Mouse (Mus musculus): ENCODE measurements around the gene Hs6st1. TPM values are rescaled to one million over a fixed set of nuclear protein-coding genes. Genes with fewer than 3 reads are reported as not detected.

Gene Hs6st1
- total RNA-seq, 1 experiment, result 46.3 TPM

DNA sequence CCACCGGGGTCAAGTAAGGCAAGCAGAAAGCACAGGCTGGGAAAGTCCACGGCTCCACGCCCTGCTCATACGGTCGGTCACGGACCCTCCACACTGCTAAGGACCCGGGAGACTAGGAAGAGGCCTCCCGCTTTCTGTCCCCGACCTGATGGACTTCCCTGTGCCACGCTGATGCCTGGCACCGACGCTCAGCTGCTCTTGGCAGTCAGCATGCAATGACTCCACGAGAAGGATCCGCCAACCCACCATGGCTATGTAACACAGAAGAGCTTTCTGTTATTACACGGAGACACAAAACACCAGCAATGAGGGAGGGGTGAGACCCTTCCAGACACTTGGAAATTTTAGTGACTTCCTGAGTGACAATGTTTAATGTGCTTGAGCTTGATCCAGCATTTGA, 72.1 kb downstream of the Hs6st1 start:
- peaks cover 17% of the 10 kb centered on the region for H3K36me3 ChIP-seq (ENCODE audit: control insufficient read depth, insufficient read depth, low read length, poor library complexity, severe bottlenecking)
- in situ Hi-C loops (cut with MboI; ENCODE audit: low sequenced_read_pairs in 2 of 2, unreplicated experiment in 2 of 2), result loop anchor here in 1 of 2 experiments (25.0 kb wide), 1 partner anchor 303 kb away; no protein-coding TSS in a partner anchor
- TF ChIP-seq CHD2 (IDR thresholded peaks at IDR 0.05; ENCODE audit: low read depth, low read length), result no peak
- H3K27ac ChIP-seq (ENCODE audit: insufficient read depth, low read depth, low read length, poor library complexity, severe bottlenecking), result no peak overlapping the region
- H3K4me3 ChIP-seq (ENCODE audit: insufficient read depth in 1 of 2, low read depth in 1 of 2, low read length in 2 of 2, poor library complexity in 1 of 2, severe bottlenecking in 1 of 2), result no peak overlapping the region
- no peak overlapping the region for H3K9ac ChIP-seq (ENCODE audit: insufficient read depth, low read depth, low read length, poor library complexity, severe bottlenecking)
- no peak for DNase-seq (ENCODE audit: low read depth, low spot score)
- H3K4me1 ChIP-seq (ENCODE audit: control insufficient read depth in 2 of 2, insufficient read depth in 2 of 2, low read length in 2 of 2, poor library complexity in 1 of 2), result no peaks in the 10 kb centered on the region
- H3K9me3 ChIP-seq (ENCODE audit: control insufficient read depth, insufficient read depth, low read depth, low read length), result no peaks in the 10 kb centered on the region

DNA sequence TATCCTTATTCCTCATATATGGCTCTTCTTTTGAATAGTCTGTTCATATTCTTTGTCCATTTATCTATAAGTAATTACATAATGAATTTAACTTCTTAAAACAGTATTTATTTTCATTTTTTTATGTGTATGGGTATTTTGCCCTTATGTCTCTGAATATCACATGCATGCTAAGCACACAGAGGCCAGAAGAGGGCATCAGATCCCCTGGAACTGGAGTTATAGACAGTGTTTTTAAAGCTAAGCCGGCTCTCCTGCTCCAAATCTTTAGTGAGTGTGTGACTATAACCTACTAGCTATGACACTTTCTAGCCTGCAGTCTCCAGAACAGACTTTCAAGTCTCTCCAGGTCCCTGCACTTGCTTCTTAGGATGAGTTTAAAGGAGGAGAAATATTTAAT, 76.8 kb downstream of the Hs6st1 start:
- Histone ChIP-seq H3K4me1 (ENCODE audit: control insufficient read depth in 2 of 2, insufficient read depth in 2 of 2, low read length in 2 of 2, poor library complexity in 1 of 2) (no peaks in the 10 kb centered on the region), H3K9ac (ENCODE audit: insufficient read depth, low read depth, low read length, poor library complexity, severe bottlenecking) (no peak overlapping the region), H3K9me3 (ENCODE audit: control insufficient read depth, insufficient read depth, low read depth, low read length) (no peaks in the 10 kb centered on the region), H3K36me3 (ENCODE audit: control insufficient read depth, insufficient read depth, low read length, poor library complexity, severe bottlenecking) (peaks cover 43% of the 10 kb centered on the region), H3K4me3 (ENCODE audit: insufficient read depth in 1 of 2, low read depth in 1 of 2, low read length in 2 of 2, poor library complexity in 1 of 2, severe bottlenecking in 1 of 2) (no peak overlapping the region), H3K27ac (ENCODE audit: insufficient read depth, low read depth, low read length, poor library complexity, severe bottlenecking) (no peak overlapping the region)
- TF ChIP-seq MAFK (IDR thresholded peaks at IDR 0.05; ENCODE audit: insufficient read depth, low read depth, low read length), result no peak
- TF ChIP-seq ZC3H11A (IDR thresholded peaks at IDR 0.05; ENCODE audit: borderline replicate concordance, low read depth, low read length), result no peak
- no peak for TF ChIP-seq HCFC1 (IDR thresholded peaks at IDR 0.05; ENCODE audit: borderline replicate concordance, insufficient read depth, low read length)
- TF ChIP-seq CHD2 (IDR thresholded peaks at IDR 0.05; ENCODE audit: low read depth, low read length), result no peak
- TF ChIP-seq ZNF384 (IDR thresholded peaks at IDR 0.05; ENCODE audit: low read depth, low read length), result no peak
- no peak for DNase-seq (ENCODE audit: low read depth, low spot score)
- in situ Hi-C loops (cut with MboI; ENCODE audit: low sequenced_read_pairs in 2 of 2, unreplicated experiment in 2 of 2), result loop anchor here in 1 of 2 experiments (25.0 kb wide), 1 partner anchor 308 kb away; no protein-coding TSS in a partner anchor

DNA sequence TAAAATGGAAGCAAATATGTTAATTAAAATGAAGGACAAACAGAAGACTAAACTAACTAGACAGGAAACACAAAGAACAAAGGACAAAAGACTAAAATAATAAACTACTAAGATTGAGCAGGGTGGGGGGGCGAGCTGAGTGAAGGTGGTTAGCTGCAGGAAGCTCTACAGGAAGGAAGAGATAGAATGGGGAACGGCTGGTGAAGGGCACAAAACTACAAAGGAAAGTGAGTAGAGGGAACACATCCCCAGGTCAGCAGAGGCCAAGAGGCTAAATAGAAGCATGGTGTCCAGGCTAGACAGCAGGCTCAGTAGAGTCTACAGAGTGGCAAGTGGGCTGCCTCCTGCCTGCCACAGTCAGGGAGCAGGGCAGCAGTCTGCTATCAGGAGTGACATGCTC, 80.6 kb downstream of the Hs6st1 start:
- Histone ChIP-seq H3K4me1 (ENCODE audit: control insufficient read depth in 2 of 2, insufficient read depth in 2 of 2, low read length in 2 of 2, poor library complexity in 1 of 2) (no peaks in the 10 kb centered on the region), H3K36me3 (ENCODE audit: control insufficient read depth, insufficient read depth, low read length, poor library complexity, severe bottlenecking) (peaks cover 46% of the 10 kb centered on the region), H3K27ac (ENCODE audit: insufficient read depth, low read depth, low read length, poor library complexity, severe bottlenecking) (no peak overlapping the region), H3K4me3 (ENCODE audit: insufficient read depth in 1 of 2, low read depth in 1 of 2, low read length in 2 of 2, poor library complexity in 1 of 2, severe bottlenecking in 1 of 2) (no peak overlapping the region), H3K9ac (ENCODE audit: insufficient read depth, low read depth, low read length, poor library complexity, severe bottlenecking) (no peak overlapping the region), H3K9me3 (ENCODE audit: control insufficient read depth, insufficient read depth, low read depth, low read length) (no peaks in the 10 kb centered on the region)
- no peak for TF ChIP-seq ZNF384 (IDR thresholded peaks at IDR 0.05; ENCODE audit: low read depth, low read length)
- TF ChIP-seq ZC3H11A (IDR thresholded peaks at IDR 0.05; ENCODE audit: borderline replicate concordance, low read depth, low read length), result no peak
- TF ChIP-seq CHD2 (IDR thresholded peaks at IDR 0.05; ENCODE audit: low read depth, low read length), result no peak
- TF ChIP-seq HCFC1 (IDR thresholded peaks at IDR 0.05; ENCODE audit: borderline replicate concordance, insufficient read depth, low read length), result no peak
- no peak for TF ChIP-seq MAFK (IDR thresholded peaks at IDR 0.05; ENCODE audit: insufficient read depth, low read depth, low read length)
- in situ Hi-C loops (cut with MboI; ENCODE audit: low sequenced_read_pairs in 2 of 2, unreplicated experiment in 2 of 2), result loop anchor here in 1 of 2 experiments (25.0 kb wide), 1 partner anchor 312 kb away; no protein-coding TSS in a partner anchor
- DNase-seq (ENCODE audit: low read depth, low spot score), result no peak

DNA sequence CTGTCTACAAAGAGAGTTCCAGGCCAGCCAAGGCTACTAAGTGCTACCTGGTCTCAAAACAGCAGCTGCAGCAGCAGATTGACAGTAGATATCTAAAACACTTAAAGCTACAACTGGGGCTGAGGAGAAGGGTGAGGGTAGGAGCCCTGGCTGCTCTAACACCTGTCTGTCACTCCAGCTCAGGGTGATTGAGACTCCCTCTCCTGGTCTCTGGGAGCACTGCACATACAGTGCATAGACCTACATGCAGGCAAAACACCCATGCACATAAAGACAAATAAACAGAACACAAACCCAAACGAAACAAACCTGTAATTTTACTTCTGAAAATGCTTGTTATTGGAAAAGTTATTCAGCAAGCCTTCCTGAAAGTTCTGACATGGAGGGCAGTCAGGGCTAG, 81.2 kb downstream of the Hs6st1 start:
- Histone ChIP-seq H3K36me3 (ENCODE audit: control insufficient read depth, insufficient read depth, low read length, poor library complexity, severe bottlenecking) (peaks cover 46% of the 10 kb centered on the region), H3K27ac (ENCODE audit: insufficient read depth, low read depth, low read length, poor library complexity, severe bottlenecking) (no peak overlapping the region), H3K4me1 (ENCODE audit: control insufficient read depth in 2 of 2, insufficient read depth in 2 of 2, low read length in 2 of 2, poor library complexity in 1 of 2) (no peaks in the 10 kb centered on the region), H3K9ac (ENCODE audit: insufficient read depth, low read depth, low read length, poor library complexity, severe bottlenecking) (no peak overlapping the region), H3K4me3 (ENCODE audit: insufficient read depth in 1 of 2, low read depth in 1 of 2, low read length in 2 of 2, poor library complexity in 1 of 2, severe bottlenecking in 1 of 2) (no peak overlapping the region), H3K9me3 (ENCODE audit: control insufficient read depth, insufficient read depth, low read depth, low read length) (no peaks in the 10 kb centered on the region)
- peak; percentile 47 for DNase-seq (ENCODE audit: low read depth, low spot score)
- in situ Hi-C loops (cut with MboI; ENCODE audit: low sequenced_read_pairs in 2 of 2, unreplicated experiment in 2 of 2), result loop anchor here in 1 of 2 experiments (25.0 kb wide), 1 partner anchor 312 kb away; no protein-coding TSS in a partner anchor
- TF ChIP-seq ZC3H11A (IDR thresholded peaks at IDR 0.05; ENCODE audit: borderline replicate concordance, low read depth, low read length) (no peak), CHD2 (IDR thresholded peaks at IDR 0.05; ENCODE audit: low read depth, low read length) (no peak), MAFK (IDR thresholded peaks at IDR 0.05; ENCODE audit: insufficient read depth, low read depth, low read length) (no peak), HCFC1 (IDR thresholded peaks at IDR 0.05; ENCODE audit: borderline replicate concordance, insufficient read depth, low read length) (no peak), ZNF384 (IDR thresholded peaks at IDR 0.05; ENCODE audit: low read depth, low read length) (no peak)

Other genes starting within 250 kb of the Hs6st1 start
- 136 and 169 TPM in 2 replicates for gene Uggt1, start 176.3 kb downstream of the Hs6st1 start, total RNA-seq (2012; rRNA removed)
- gene Neurl3, start 206.3 kb downstream of the Hs6st1 start, total RNA-seq (2012; rRNA removed), result 0.18 and 0.26 TPM in 2 replicates
- gene Arid5a, start 239.3 kb downstream of the Hs6st1 start, total RNA-seq (2012; rRNA removed), result 5.2 and 7.9 TPM in 2 replicates

All from ES-E14 (cell line).